Mouse (Mus musculus) layer of hippocampus, adult 2 months (tissue): ENCODE data around the gene Coasy. TPM values are rescaled to one million over a fixed set of nuclear protein-coding genes. Genes with fewer than 3 reads are reported as not detected.
A peak's percentile ranks its signal among the peaks of the same experiment; 100 is the strongest.

Experiments used
- DNase-seq, 2 experiments: peaks; one replicate each; pipeline ENCODE4 v3.0.0; 2022; ENCODE audit warnings: low spot score in 2 of 2
- H3K27ac ChIP-seq: fragments of 200-600 bp; 2 replicates; pipeline ENCODE4 v1.8.1; 2022
- H3K4me3 ChIP-seq: fragments of 200-600 bp; 2 replicates; pipeline ENCODE4 v1.8.1; 2022; ENCODE audit warnings: mild to moderate bottlenecking
- CTCF ChIP-seq: fragments of 200-600 bp; conservative IDR thresholded peaks from 2 replicates; pipeline ENCODE4 v1.8.1; 2022; ENCODE audit warnings: antibody characterized with exemption, mild to moderate bottlenecking, moderate library complexity
- total RNA-seq, 2 experiments: library from RNA; stranded (reverse); gene quantifications; 2 replicates each; pipeline ENCODE4 v1.2.3; 2021

Coasy gene
- total RNA-seq, 2 experiments from 2014 or later: 24.9 to 25.8 TPM

DNA sequence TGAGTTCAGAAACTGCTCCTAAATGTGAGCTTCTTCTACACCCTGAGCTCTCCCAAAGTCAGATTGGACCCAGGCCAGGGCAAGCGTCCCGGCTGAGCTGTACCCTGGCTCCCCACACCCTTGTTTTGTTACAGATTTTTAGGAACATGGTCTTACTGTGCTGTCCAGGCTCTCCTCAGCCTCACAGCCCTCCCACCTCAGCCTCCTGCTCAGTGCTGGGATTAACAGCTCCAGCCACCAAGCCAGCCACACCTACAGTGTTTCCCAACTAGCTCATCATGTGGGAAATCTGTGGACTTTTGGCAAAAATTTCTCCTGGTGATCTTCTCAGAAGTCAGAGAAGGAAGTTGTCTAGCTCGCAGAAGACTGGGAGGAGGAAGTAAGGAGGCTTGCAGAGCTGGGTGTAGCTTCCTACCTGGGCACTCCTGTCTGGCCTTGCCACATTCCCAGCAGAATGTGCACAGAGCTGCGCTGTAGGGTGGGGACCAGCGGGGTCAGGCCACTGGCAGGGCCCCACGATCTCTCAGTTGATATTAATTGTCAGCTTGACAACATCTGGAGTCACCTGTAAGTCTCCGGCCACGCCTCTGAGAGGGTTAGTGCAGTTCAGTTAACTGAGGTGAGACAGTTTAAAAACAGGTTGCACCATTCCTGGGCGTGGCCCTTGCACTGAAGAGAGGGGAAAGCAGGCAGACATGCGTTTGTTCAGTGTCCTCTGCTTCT is 29.5 kb upstream of the Coasy start:
- no peak overlapping the region for H3K4me3 ChIP-seq

DNA sequence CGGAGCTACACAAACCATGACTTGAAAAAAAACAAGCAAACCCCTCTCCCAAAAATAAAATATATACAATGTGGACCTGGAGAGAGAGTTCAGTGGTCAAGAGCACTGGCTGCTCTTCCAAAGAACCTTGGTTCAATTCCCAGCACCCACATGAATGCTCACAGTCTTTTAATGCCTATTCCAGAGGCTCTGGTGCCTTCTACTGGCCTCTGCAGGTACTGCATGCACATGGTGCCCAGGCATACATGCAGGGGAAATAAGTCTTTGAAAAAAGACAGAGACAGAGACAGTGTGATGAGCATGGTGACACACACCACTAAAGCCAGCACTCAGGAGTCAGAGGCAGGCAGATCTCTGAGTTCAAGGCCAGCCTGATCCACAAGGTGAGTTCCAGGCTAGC is 28.4 kb upstream of the Coasy start:
- H3K27ac ChIP-seq: peak overlapping the region; percentile 88; the same call in 1 of the 2 replicates
- TF ChIP-seq CTCF: peak; percentile 71
- no peak overlapping the region for H3K4me3 ChIP-seq
- no peak for DNase-seq

More for the DNA sequence above, 29.5 kb upstream of the Coasy start:
- peak overlapping the region; percentile 84 for H3K27ac ChIP-seq
- TF ChIP-seq CTCF: no peak
- DNase-seq: no peak

DNA sequence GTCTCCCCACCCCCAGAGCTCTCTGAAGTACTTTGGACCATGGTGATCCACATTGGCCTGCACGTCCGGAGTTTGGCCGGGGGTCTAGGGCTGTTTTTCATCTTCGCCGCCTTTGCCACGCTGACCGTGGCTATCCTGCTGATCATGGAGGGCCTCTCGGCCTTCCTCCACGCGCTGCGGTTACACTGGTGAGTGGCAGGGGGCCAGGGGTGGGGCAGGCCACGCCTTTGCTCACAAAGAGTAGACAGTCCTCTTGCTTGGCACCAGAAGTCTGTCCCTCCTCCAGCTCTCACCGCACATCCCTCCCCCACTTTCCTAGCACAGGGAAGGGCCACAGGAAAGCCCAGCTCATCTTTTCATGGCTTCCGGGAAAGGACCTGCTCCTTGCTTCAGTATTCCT is 26.9 kb upstream of the Coasy start:
- TF ChIP-seq CTCF: no peak
- Histone ChIP-seq H3K27ac (peak overlapping the region; percentile 88; the same call in 1 of the 2 replicates), H3K4me3 (no peak overlapping the region)
- no peak for DNase-seq

DNA sequence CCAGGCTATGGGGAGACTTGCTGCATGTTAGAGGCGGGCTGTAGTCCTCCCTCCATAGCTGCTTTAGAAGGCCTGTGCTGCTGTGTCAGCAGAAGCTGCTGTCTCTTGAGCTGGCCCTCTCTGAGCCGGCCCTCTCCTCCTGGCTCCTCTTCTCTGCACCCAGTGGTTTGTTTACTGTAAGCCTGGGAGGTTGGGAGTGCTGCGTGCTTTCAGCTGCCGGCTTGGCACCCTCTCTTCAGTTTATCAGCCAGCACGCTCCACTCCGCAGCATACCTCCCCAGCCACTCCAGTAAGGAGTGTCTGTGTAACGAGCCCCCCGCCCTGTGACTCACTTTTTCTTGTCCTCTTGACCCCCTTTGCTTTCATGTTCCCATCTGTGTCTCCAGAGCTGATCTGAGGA is 25.5 kb upstream of the Coasy start:
- no peak for TF ChIP-seq CTCF
- DNase-seq: no peak
- Histone ChIP-seq H3K4me3 (no peak overlapping the region), H3K27ac (peak overlapping the region; percentile 88)

DNA sequence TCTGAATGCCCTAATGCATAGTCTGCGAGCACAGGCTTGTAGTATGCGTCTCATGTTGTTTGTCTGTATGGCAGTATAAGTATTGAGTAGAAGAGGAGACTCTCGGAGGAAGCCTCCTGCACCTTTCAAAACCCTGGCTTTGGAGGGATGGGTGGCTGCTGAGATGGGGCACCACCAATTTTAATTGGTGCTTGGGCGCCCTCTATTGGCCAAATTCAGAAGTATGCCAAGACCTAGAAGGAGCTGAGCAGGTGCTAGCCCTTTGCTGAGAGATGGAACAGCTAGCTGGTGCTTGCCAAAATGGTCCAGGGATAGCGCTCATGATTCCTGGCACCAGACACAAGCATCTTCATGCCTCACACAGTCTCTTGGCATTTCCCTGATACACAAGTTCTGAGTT is 24.5 kb upstream of the Coasy start:
- TF ChIP-seq CTCF: peak; percentile 92
- Histone ChIP-seq H3K4me3 (no peak overlapping the region), H3K27ac (peak overlapping the region; percentile 88)
- peak; percentile 79 to 89 for DNase-seq

DNA sequence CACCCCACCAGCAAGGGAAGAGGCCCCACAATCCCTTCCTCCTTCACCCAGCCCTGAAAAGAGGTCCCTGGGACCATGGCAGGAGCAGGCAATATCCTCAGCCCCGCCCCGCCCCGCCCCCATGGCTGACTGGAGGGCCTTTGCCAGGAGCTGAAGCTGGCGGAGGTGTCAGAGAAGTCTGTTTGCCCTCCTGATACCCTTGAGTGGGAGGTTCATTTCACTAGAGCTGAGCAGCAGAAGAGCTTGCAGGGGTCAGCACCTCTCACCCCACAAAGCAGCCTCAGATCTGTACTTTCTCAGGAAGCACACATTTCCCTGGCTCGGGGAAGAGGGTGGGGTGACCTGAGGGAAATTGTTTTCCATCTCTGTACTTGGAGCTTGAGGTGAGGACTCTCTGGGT is 23.6 kb upstream of the Coasy start:
- H3K4me3 ChIP-seq: no peak overlapping the region
- H3K27ac ChIP-seq: peak overlapping the region; percentile 88
- TF ChIP-seq CTCF: no peak
- DNase-seq: no peak

DNA sequence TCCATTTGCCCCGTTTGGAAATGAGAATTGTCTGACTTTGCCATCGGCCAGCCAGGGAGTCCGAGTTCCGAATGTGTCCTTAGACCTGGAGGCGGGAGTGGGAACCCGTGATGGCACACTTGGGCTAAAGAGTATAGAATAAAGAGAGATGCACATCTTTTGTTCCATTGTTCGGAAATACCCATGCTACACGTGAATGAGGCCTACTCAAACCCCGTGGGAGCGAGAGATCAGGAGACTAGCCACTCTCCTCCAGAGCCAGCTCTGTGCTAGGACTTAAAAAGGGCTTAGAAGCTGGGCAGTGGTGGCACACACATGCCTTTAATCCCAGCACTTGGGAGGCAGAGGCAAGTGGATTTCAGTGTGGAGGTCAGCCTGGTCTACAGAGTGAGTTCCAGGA is 22.9 kb upstream of the Coasy start:
- TF ChIP-seq CTCF: no peak
- H3K4me3 ChIP-seq: no peak overlapping the region
- peak overlapping the region; percentile 94 for H3K27ac ChIP-seq
- DNase-seq: no peak

DNA sequence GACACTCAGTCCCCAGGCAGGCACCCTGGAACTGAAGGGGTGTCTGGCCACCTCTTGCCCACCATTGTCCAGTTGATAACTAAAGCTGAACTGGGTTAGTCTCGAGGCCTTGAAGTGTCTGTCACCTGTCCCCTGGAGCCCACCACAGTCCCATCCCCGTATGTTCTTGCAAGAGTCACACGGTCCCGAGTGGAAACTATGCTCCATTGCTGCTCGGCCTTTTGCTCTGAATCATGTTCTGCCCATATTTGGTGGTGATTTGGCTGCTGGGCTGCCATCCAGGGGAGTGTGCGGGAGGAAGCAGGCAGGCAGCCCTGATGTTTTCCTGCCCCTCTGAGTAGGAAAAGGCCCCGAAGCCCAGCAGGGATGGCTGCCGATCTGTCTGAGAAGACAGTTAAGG is 22.2 kb upstream of the Coasy start:
- no peak overlapping the region for H3K4me3 ChIP-seq
- TF ChIP-seq CTCF: no peak
- peak; percentile 65 to 71 for DNase-seq
- peak overlapping the region; percentile 94 for H3K27ac ChIP-seq

DNA sequence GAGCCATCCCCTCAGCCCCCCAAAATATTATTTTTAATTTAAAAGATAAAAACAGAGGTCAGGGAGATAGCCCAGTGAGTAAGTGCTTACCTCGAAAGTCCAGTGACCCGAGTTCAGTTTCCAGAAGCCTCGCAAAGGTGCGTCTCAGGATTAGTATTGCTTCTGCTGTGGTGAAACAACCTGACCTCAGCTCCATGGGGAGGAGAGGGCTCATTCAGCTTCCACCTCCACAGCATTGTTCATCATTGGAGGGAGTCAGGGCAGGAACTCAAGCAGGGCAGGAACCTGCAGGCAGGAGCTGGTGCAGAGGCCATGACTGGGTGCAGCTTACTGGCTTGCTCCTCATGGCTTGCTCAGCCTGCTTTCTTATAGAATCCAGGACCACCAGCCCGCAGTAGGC is 21.3 kb upstream of the Coasy start:
- DNase-seq: no peak
- Histone ChIP-seq H3K4me3 (no peak overlapping the region), H3K27ac (peak overlapping the region; percentile 94)
- no peak; the same call in 1 of the 2 replicates for TF ChIP-seq CTCF

DNA sequence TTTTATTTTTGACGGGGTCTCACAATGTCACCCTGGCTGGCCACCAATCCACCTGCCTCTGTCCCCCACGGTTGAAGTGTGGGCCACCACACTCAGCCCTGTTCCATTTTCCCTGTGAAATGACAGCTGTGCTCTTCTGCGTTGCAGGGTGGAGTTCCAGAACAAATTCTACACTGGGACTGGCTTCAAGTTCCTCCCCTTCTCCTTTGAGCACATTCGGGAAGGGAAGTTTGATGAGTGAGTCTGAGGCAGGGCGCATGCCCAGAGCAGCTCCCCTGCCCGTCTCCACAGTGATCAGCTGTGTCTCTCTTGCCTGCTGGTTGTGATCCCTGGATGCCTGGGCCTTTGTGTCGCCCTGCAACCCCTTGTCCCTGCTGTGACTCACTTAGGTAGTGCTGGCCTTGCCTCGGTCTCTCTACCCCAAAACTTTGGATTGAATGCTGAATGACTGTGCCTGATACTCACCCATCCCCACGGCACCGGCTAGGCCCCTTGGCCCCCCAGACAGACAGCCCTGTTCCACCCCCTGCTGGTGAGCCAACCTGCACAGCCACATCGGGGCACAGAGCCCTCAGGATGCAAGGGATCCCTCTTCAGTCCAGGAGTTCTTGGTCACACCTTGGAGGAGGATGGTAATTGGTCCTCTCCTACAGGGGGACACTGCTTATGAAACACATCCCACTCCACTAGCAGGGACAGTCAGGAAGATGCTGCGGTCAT is 20.0 kb upstream of the Coasy start:
- peak; percentile 51 to 75 for DNase-seq
- H3K27ac ChIP-seq: peak overlapping the region; percentile 94
- TF ChIP-seq CTCF: peak; percentile 26
- H3K4me3 ChIP-seq: no peak overlapping the region

DNA sequence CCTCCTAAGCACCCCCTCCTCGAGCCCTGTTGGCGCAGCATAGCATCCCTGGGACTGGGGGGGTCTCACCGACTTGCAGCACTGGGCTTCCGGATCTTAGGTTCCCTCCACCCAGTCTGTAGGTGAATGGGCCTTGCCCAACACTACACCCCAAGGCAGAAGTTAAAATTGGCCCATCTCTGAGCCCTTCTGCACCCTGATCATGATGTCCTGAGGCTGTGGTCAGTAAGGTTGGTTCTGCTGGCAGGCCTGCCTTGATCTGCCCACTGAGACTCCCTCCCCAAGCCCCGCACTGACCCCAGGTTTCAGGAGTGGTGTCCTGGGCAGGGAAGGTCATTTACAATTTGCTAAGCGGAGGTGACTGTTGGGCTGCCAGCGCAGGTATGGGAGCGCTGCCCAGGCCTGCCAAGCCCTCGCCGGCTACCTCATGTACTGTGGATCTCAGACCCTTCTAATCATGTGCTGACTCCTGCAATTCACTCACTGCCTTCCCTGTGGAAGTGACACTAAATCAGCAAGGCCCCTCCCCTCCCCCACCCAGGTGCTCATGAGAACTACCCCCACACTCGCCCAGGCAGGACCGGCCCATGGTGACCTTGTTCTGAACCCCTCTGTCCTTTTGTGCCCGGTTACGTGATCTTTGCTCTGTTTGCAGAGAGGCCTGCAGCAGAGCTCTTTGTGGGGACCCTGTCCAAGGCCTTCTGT is 19.2 kb upstream of the Coasy start:
- Histone ChIP-seq H3K27ac (peak overlapping the region; percentile 94), H3K4me3 (no peak overlapping the region)
- DNase-seq: no peak
- TF ChIP-seq CTCF: no peak

DNA sequence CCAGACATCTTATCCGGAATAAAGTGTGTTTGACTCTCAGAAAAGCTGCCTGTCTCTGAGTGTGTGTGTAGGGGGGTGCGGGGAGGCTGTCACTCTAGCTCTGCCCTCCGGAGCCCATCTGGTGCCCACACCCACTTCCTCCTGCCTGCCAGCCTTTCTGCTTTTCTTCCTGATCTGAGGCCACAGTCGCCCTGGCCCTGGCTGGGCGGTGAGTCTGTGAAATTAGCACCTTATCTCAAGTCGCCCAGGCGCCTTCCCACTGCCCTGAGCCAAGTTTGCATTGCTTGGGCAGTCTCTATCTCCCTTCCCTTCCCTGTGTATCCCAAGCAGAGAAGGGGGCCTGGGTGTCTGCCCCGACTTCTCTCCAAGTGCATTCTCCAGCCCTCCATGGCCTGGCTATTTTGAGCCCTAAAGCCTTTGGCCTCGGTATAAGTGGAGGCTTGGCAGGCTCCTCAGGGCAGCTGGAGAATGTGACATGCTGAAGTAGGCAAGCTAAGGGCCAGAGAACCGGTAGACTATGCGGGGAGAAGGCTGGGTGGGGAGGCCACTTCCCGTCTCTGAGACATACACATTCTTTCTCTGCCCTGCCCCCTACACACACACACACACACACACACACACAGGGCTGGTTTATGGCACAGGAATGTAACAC is 18.6 kb upstream of the Coasy start:
- no peak overlapping the region for H3K4me3 ChIP-seq
- DNase-seq: peak; percentile 61 to 67
- no peak for TF ChIP-seq CTCF
- H3K27ac ChIP-seq: peak overlapping the region; percentile 94

DNA sequence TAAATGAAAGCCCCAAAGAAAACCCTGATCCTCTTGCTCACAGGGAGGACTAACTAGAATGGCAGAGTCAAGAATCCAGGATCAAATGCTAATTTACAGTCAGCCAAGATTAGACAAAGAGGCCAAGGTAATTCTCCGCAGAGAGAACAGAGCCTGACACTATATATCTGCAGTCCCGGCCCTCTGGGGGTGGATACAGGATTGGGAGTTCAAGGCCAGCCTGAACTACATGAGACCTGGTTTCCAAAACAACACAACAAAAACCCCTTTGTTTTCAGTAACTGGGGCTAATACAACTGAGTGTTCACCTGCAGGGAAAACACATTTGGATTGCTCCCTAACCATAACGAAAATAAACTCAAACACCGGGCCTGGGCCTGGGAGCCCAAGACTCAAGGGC is 17.9 kb upstream of the Coasy start:
- H3K27ac ChIP-seq: peak overlapping the region; percentile 94
- H3K4me3 ChIP-seq: no peak overlapping the region
- DNase-seq: no peak
- no peak for TF ChIP-seq CTCF
